Mouse (Mus musculus) thymus, postnatal 14 days (tissue): ENCODE results near the gene Dsp.

Experiments
- DNase-seq: peaks from one replicate; pipeline ENCODE4 v3.0.0; 2021

The Dsp gene

DNA sequence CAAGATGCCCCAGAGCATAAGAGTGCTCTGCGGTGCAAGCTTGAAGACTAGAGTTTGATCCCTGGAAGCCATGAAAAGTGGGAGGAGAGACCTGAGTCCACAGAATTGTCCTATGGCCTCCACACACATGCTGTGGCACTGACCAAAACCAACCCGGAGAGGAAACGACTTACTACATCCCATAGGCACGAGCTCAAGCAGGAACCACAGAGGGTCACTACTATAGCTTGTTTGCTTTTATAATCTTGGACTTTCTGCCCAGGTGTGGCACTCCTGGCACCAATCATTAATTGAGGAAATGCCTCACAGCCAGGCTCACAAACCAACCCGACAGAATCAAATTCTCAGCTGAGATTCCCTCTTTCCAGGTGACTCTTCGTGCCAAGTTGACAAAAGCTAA is 50.3 kb downstream of the Dsp start:
- DNase-seq = no peak

DNA sequence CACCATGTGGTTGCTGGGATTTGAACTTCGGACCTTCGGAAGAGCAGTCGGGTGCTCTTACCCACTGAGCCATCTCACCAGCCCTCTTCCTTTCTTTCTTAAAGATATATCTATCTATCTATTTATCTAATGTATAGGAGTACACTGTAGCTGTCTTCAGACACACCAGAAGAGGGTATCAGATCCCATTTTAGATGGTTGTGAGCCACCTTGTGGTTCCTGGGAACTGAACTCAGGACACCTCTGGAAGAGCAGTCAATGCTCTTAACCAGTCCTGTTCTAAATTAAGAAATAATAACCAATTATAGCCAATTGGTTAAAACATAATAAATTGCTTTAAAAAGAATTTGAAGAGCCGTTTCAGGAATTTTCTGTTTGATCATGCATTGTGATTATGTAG is 53.1 kb downstream of the Dsp start:
- DNase-seq = no peak

DNA sequence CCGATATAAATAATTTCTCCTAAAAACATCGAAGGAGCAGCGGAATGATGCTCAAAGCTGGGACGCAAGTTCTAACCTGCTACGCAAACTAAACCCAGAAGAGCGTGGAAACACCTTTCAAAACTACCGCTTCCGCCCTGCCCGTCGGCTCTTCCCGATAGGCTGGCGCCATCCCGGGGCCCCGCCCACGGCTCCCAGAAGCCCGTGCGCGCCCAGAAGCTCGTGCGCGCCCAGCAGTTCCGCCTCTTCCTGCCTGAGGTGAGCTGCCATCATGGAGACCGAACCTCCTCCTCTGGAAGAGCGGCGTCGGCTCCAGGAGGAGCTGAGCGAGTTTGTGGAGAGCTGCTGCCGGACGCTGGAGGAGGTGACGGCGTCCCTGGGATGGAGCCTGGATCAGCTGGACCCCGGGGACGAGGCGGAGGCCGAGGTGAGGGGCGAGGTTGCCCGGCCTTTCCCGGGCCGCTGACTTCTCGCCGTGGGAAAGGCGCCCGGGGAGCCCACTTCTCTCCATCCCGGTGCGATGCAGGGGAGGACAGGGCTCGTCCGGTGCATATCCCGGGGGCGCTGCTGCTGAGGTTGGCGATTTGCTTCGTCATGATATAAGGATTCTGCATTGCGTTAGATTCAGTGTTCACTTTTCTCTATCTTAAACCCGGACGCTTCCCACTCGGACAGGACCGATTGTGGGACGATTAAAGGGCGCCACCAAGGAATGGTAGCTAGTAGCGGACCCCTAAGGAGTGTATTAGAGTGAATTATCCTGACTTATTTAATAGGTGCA is 53.8 kb downstream of the Dsp start, which contains the start of gene Snrnp48:
Gene Snrnp48, plus strand, starts transcription at position 237 of the 781 bp plus-strand sequence.
- peak; percentile 91 for DNase-seq

- no peak for DNase-seq
Observed at GRCm38 (mm10) chr13:38211122-38211521, 60.0 kb downstream of the Dsp start.

DNA sequence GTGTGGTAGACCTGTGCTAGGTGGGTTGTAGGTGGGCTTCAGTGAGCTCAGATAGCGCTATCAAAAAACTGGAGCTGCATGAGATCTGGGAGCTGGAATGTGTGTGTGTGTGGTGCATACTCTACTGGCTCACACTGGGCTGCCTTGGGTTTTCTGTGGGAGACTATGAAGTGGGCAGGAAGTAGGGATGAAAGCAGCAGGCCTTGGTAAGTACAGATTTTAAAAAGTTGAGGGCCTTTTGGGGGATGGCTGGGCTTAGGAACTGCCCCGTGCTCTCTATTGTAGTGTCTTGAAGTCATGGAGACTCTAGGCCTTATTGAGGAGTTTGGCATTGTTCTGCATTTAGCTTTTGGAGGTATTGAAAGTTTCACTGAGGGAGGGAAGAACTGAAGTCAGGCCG is 67.6 kb downstream of the Dsp start:
- no peak for DNase-seq

GRCm38 (mm10) chr13:38220331-38220730 is 69.2 kb downstream of the Dsp start:
- no peak for DNase-seq

- no peak for DNase-seq
Observed at GRCm38 (mm10) chr13:38230177-38230821, 79.2 kb downstream of the Dsp start.

- DNase-seq = no peak
Observed at GRCm38 (mm10) chr13:38232411-38232810, 81.3 kb downstream of the Dsp start.

DNA sequence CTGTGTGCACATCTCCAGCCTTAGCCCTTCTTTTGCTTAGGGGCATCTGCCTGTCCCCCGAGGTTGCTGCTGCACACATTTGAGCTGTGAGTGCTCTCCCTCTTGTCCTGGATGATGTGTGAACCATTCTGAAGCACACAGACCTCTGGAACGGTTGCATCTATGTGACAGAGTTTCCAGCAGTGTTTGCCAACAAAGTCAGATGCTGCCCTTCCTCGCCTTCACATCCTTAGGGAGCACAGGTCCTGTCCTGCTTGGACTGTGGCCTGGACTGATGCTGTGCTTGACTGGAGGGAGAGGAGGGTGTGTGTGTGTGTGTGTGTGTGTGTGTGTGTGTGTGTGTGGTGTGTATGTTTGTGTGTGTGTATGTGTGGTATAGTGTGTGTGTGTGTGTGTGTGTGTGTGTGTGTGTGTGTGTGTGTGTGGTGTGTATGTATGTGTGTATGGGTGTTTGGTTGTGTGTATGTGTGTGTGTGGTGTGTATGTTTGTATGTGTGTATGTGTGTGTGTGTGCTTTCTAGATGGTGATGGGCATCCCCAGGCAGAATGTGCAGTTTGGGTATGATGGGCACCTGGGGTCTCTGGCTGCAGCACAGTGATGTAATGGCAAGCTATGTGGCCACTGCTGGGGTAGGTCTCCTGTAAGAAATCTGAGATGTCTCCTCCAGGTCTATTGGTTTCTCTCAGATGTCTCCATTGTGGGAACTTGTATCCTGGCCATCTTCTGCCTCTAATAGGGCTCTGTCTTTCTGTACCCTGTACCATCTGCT is 81.9 kb downstream of the Dsp start:
- no peak for DNase-seq

- DNase-seq = no peak
Observed at GRCm38 (mm10) chr13:38234651-38235050, 83.6 kb downstream of the Dsp start.

- DNase-seq = peak; percentile 22
Observed at GRCm38 (mm10) chr13:38235370-38235769, 84.3 kb downstream of the Dsp start.

DNA sequence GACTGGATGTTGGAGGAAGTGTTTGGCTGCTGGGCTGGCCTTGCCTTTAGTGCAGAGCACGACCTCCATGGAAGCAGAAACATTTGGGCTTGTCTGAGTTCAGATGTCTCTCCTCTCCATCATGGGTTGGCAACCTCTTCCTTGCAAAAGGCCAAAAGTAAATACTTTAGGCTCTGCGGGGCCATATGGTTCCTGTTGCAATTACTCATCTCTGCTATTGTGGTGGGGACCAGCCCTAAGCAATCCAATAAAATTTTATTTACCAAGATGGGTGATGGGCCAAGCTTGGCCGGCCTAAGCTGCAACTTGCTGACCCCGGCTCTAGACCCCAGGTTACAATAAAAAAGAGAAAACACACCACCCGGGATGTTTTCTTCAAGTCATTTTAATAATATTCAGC is 97.1 kb downstream of the Dsp start:
- no peak for DNase-seq
